Mouse (Mus musculus) bone marrow, adult 2 months (tissue): ENCODE results near the gene Zpbp2.

ENCODE experiments used
- CTCF ChIP-seq: fragments of 200-500 bp; IDR thresholded peaks from 2 replicates; pipeline ENCODE4 v1.5.1; 2011; ENCODE audit warnings: low read length, control low read depth; ENCODE audit not compliant: control insufficient read depth, insufficient read depth
- POLR2A ChIP-seq: fragments of 200-500 bp; IDR thresholded peaks from 2 replicates; pipeline ENCODE4 v1.6.1; 2011; ENCODE audit warnings: low read depth, mild to moderate bottlenecking, control low read depth, low read length, borderline replicate concordance; ENCODE audit not compliant: control insufficient read depth

GRCm38 (mm10) chr11:98545711-98546231 lies 5.1 kb upstream of the Zpbp2 start, which contains the start of gene Ikzf3:
- TF ChIP-seq CTCF (no peak), POLR2A (peak; percentile 67)
